Mouse (Mus musculus) heart, adult 2 months (tissue): ENCODE measurements around the gene Mmgt2.

ENCODE experiments used
- CTCF ChIP-seq: fragments of 200-600 bp; IDR thresholded peaks from 2 replicates; pipeline ENCODE4 v1.8.1; 2022; ENCODE audit warnings: antibody characterized with exemption, mild to moderate bottlenecking, moderate library complexity
- EP300 ChIP-seq: fragments of 200-500 bp; IDR thresholded peaks from 2 replicates; pipeline ENCODE4 v1.6.1; 2011; ENCODE audit warnings: low read depth, low read length, control low read depth; ENCODE audit not compliant: insufficient read depth

DNA sequence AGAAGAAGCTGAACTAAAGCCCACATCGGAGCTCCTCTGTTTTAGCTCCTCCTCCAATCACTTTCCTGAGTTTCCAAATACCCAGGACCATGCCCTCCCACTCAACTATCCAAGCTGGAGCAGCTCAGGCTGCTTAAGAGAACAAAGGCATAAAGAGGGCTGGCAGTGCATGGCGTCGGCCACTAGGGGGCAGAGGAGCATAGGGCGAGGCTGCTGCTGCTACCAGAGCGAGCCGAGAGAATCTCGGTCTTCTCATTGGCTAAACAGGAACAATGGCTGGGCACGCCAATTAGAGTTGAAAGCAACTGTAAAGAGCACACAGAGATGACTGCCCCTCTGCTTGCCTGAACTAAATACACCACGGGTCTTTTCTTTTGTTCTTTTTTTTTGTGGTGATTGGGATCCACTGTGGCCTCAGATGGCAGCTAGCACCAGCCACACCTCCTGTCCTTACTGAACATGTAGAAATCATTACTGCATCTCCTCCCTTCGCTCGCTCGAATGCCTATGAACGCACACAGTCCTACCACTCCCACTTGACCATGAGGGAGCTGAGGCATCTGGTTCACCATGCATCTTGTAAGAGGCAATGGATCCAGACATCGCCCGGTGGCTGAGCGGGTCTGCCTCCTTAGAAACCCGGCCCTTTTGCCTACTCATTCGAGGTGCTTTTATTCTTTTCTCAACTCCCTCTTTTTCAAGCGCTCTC lies 34.7 kb upstream of the Mmgt2 start:
- TF ChIP-seq CTCF (peak; percentile 100), EP300 (peak; percentile 97)
